Mouse (Mus musculus): ENCODE measurements around the gene Lck. TPM values are rescaled to one million over a fixed set of nuclear protein-coding genes. Genes with fewer than 3 reads are reported as not detected.

Gene Lck
- total and polyA plus RNA-seq, 2 experiments: 0.92 to 1.7 TPM

GRCm38 (mm10) chr4:129525338-129525737, 48.1 kb downstream of the Lck start:
- DNase-seq (ENCODE audit: extremely low read depth, low read depth, low spot score): no peak
- H3K79me2 ChIP-seq (ENCODE audit: control insufficient read depth, insufficient read depth, low read length): no peaks in the 10 kb centered on the region
- H3K36me3 ChIP-seq (ENCODE audit: control insufficient read depth, insufficient read depth, low read length): peaks cover 53% of the 10 kb centered on the region
- TF ChIP-seq CTCF (IDR thresholded peaks at IDR 0.05; ENCODE audit: low read depth, low read length) (no peak), POLR2A (IDR thresholded peaks at IDR 0.05; ENCODE audit: extremely low read depth, insufficient read depth, low read length) (no peak)
- H3K27me3 ChIP-seq (ENCODE audit: control insufficient read depth, insufficient read depth, low read length): no peaks in the 10 kb centered on the region
- H3K9ac ChIP-seq (ENCODE audit: low read depth, low read length): no peak overlapping the region
- no peak overlapping the region for H3K4me3 ChIP-seq (ENCODE audit: insufficient read depth, low read depth, low read length)
- 89% methylated on average over 5 of the region's 5 CpGs for WGBS
- no peaks in the 10 kb centered on the region for H3K4me1 ChIP-seq (ENCODE audit: control insufficient read depth, insufficient read depth, low read length)
- H3K27ac ChIP-seq (replicated peaks; ENCODE audit: insufficient read depth, low read depth, low read length): no peak overlapping the region

- 87% methylated on average over 8 of the region's 8 CpGs for WGBS
Observed at GRCm38 (mm10) chr4:129518519-129518918, 54.9 kb downstream of the Lck start.

DNA sequence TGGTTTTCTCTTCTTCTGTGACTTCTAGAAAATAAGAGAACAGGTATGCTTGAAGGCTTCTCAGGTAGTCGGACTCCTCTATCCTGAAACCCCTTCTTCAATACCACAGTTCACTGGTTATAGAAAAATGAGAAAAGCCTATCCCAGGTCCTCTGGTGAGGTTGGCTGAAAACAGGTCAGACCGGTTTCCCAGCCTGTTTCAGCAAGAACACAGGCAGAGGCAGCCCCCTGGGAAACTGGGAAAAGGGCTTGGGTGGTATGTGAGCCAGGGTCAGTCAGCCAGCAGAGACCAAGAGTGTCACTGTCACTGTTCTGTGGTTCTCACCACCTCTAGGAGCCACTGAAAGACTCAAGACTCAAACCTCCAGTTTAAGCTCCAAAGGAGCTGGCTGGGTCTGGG, 56.5 kb downstream of the Lck start:
- Histone ChIP-seq H3K4me1 (ENCODE audit: control insufficient read depth, insufficient read depth, low read length) (no peaks in the 10 kb centered on the region), H3K79me2 (ENCODE audit: control insufficient read depth, insufficient read depth, low read length) (no peaks in the 10 kb centered on the region), H3K27ac (replicated peaks; ENCODE audit: insufficient read depth, low read depth, low read length) (no peak overlapping the region), H3K27me3 (ENCODE audit: control insufficient read depth, insufficient read depth, low read length) (peaks cover 8% of the 10 kb centered on the region; the same call in 1 of the 2 replicates), H3K9ac (ENCODE audit: low read depth, low read length) (no peak overlapping the region), H3K4me3 (ENCODE audit: insufficient read depth, low read depth, low read length) (no peak overlapping the region), H3K36me3 (ENCODE audit: control insufficient read depth, insufficient read depth, low read length) (peaks cover 27% of the 10 kb centered on the region)
- no peak for DNase-seq (ENCODE audit: extremely low read depth, low read depth, low spot score)
- 54% methylated on average over 2 of the region's 2 CpGs for WGBS
- TF ChIP-seq POLR2A (IDR thresholded peaks at IDR 0.05; ENCODE audit: extremely low read depth, insufficient read depth, low read length) (no peak), CTCF (IDR thresholded peaks at IDR 0.05; ENCODE audit: low read depth, low read length) (no peak)

More at GRCm38 (mm10) chr4:129518519-129518918, 54.9 kb downstream of the Lck start:
- no peak overlapping the region for H3K9ac ChIP-seq (ENCODE audit: low read depth, low read length)
- no peak overlapping the region for H3K27ac ChIP-seq (replicated peaks; ENCODE audit: insufficient read depth, low read depth, low read length)
- TF ChIP-seq POLR2A (IDR thresholded peaks at IDR 0.05; ENCODE audit: extremely low read depth, insufficient read depth, low read length) (no peak), CTCF (IDR thresholded peaks at IDR 0.05; ENCODE audit: low read depth, low read length) (no peak)
- peaks cover 36% of the 10 kb centered on the region for H3K36me3 ChIP-seq (ENCODE audit: control insufficient read depth, insufficient read depth, low read length)
- H3K27me3 ChIP-seq (ENCODE audit: control insufficient read depth, insufficient read depth, low read length): peaks cover 8% of the 10 kb centered on the region; the same call in 1 of the 2 replicates
- H3K79me2 ChIP-seq (ENCODE audit: control insufficient read depth, insufficient read depth, low read length): no peaks in the 10 kb centered on the region
- no peaks in the 10 kb centered on the region for H3K4me1 ChIP-seq (ENCODE audit: control insufficient read depth, insufficient read depth, low read length)
- no peak overlapping the region for H3K4me3 ChIP-seq (ENCODE audit: insufficient read depth, low read depth, low read length)
- DNase-seq (ENCODE audit: extremely low read depth, low read depth, low spot score): no peak

- Histone ChIP-seq H3K36me3 (ENCODE audit: control insufficient read depth, insufficient read depth, low read length) (peaks cover 12% of the 10 kb centered on the region), H3K4me1 (ENCODE audit: control insufficient read depth, insufficient read depth, low read length) (no peaks in the 10 kb centered on the region), H3K27ac (replicated peaks; ENCODE audit: insufficient read depth, low read depth, low read length) (no peak overlapping the region), H3K79me2 (ENCODE audit: control insufficient read depth, insufficient read depth, low read length) (no peaks in the 10 kb centered on the region), H3K9ac (ENCODE audit: low read depth, low read length) (peak overlapping the region; percentile 90), H3K27me3 (ENCODE audit: control insufficient read depth, insufficient read depth, low read length) (peaks cover 8% of the 10 kb centered on the region; the same call in 1 of the 2 replicates), H3K4me3 (ENCODE audit: insufficient read depth, low read depth, low read length) (peak overlapping the region; percentile 91)
- TF ChIP-seq POLR2A (IDR thresholded peaks at IDR 0.05; ENCODE audit: extremely low read depth, insufficient read depth, low read length) (no peak), CTCF (IDR thresholded peaks at IDR 0.05; ENCODE audit: low read depth, low read length) (peak; percentile 75)
- DNase-seq (ENCODE audit: extremely low read depth, low read depth, low spot score): no peak
- 15% methylated on average over 35 of the region's 35 CpGs for WGBS
Observed at GRCm38 (mm10) chr4:129514300-129514898, 59.0 kb downstream of the Lck start.

- peak overlapping the region; percentile 90 for H3K9ac ChIP-seq (ENCODE audit: low read depth, low read length)
- H3K4me1 ChIP-seq (ENCODE audit: control insufficient read depth, insufficient read depth, low read length): no peaks in the 10 kb centered on the region
- 2% methylated on average over 50 of the region's 57 CpGs for WGBS
- peaks cover 8% of the 10 kb centered on the region; the same call in 1 of the 2 replicates for H3K27me3 ChIP-seq (ENCODE audit: control insufficient read depth, insufficient read depth, low read length)
- H3K79me2 ChIP-seq (ENCODE audit: control insufficient read depth, insufficient read depth, low read length): no peaks in the 10 kb centered on the region
- peak overlapping the region; percentile 91 for H3K4me3 ChIP-seq (ENCODE audit: insufficient read depth, low read depth, low read length)
- peaks cover 11% of the 10 kb centered on the region for H3K36me3 ChIP-seq (ENCODE audit: control insufficient read depth, insufficient read depth, low read length)
- TF ChIP-seq POLR2A (IDR thresholded peaks at IDR 0.05; ENCODE audit: extremely low read depth, insufficient read depth, low read length) (no peak), CTCF (IDR thresholded peaks at IDR 0.05; ENCODE audit: low read depth, low read length) (no peak)
- DNase-seq (ENCODE audit: extremely low read depth, low read depth, low spot score): no peak
- H3K27ac ChIP-seq (replicated peaks; ENCODE audit: insufficient read depth, low read depth, low read length): no peak overlapping the region
Observed at GRCm38 (mm10) chr4:129513891-129514290, 59.5 kb downstream of the Lck start.

GRCm38 (mm10) chr4:129513086-129513767, 60.2 kb downstream of the Lck start, which contains the start of gene Marcksl1:
Gene Marcksl1, plus strand, starts transcription at chr4:129513581.
- no peak for DNase-seq (ENCODE audit: extremely low read depth, low read depth, low spot score)
- Histone ChIP-seq H3K27me3 (ENCODE audit: control insufficient read depth, insufficient read depth, low read length) (peaks cover 8% of the 10 kb centered on the region; the same call in 1 of the 2 replicates), H3K79me2 (ENCODE audit: control insufficient read depth, insufficient read depth, low read length) (no peaks in the 10 kb centered on the region), H3K4me1 (ENCODE audit: control insufficient read depth, insufficient read depth, low read length) (no peaks in the 10 kb centered on the region), H3K27ac (replicated peaks; ENCODE audit: insufficient read depth, low read depth, low read length) (no peak within 1 kb of the TSS), H3K36me3 (ENCODE audit: control insufficient read depth, insufficient read depth, low read length) (peaks cover 6% of the 10 kb centered on the region; the same call in 1 of the 2 replicates), H3K9ac (ENCODE audit: low read depth, low read length) (peak within 1 kb of the TSS; percentile 90), H3K4me3 (ENCODE audit: insufficient read depth, low read depth, low read length) (peak within 1 kb of the TSS; percentile 91)
- WGBS: 8% methylated on average over 46 of the region's 47 CpGs
- peak; percentile 73; the same call in 1 of the 2 replicates for TF ChIP-seq POLR2A (IDR thresholded peaks at IDR 0.05; ENCODE audit: extremely low read depth, insufficient read depth, low read length)
- TF ChIP-seq CTCF (IDR thresholded peaks at IDR 0.05; ENCODE audit: low read depth, low read length): no peak
